Mouse (Mus musculus) hindbrain, embryonic 12.5 days (tissue): ENCODE measurements around the gene Rab3gap2. TPM values are rescaled to one million over a fixed set of nuclear protein-coding genes. Genes with fewer than 3 reads are reported as not detected.

Experiments
- ATAC-seq: fragments of 200-750 bp; cut with Nextera tagmentation; 2 replicates; pipeline ENCODE4 v1.8.0; 2017; ENCODE audit warnings: moderate TSS enrichment; ENCODE audit not compliant: low FRiP score
- H3K27ac ChIP-seq: fragments of 300-500 bp; sonication (generic); 2 replicates; pipeline ENCODE4 v1.5.1; 2016; ENCODE audit warnings: mild to moderate bottlenecking
- H3K27me3 ChIP-seq: fragments of 300-500 bp; sonication (generic); 2 replicates; pipeline ENCODE4 v1.6.1; 2016; ENCODE audit warnings: mild to moderate bottlenecking
- H3K36me3 ChIP-seq: fragments of 300-500 bp; sonication (generic); 2 replicates; pipeline ENCODE4 v1.6.1; 2016; ENCODE audit warnings: mild to moderate bottlenecking
- H3K4me1 ChIP-seq: fragments of 300-500 bp; sonication (generic); 2 replicates; pipeline ENCODE4 v1.6.1; 2016
- H3K4me2 ChIP-seq: fragments of 300-500 bp; sonication (generic); replicated peaks from 2 replicates; pipeline ENCODE4 v1.6.1; 2016; ENCODE audit warnings: mild to moderate bottlenecking
- H3K4me3 ChIP-seq: fragments of 300-500 bp; sonication (generic); 2 replicates; pipeline ENCODE4 v1.5.1; 2016; ENCODE audit warnings: mild to moderate bottlenecking
- H3K9ac ChIP-seq: fragments of 300-500 bp; sonication (generic); 2 replicates; pipeline ENCODE4 v1.6.1; 2016; ENCODE audit warnings: mild to moderate bottlenecking, moderate library complexity
- H3K9me3 ChIP-seq: fragments of 300-500 bp; sonication (generic); replicated peaks from 2 replicates; pipeline ENCODE4 v1.6.1; 2016; ENCODE audit warnings: mild to moderate bottlenecking
- WGBS: fragments of 180-500 bp; shearing (Covaris S2); methylation state at CpG from one replicate; pipeline ENCODE4 v1.1.7; 2016; 5-methylcytosine and 5-hydroxymethylcytosine counted together
- polyA plus RNA-seq: library from polyadenylated mRNA; unstranded; fragments of >200 nt; fragmentation: Nextera tagmentation; extraction: Ambion mirVana; gene quantifications from 2 replicates; pipeline ENCODE4 v1.2.1, GENCODE M21; 2016

Gene Rab3gap2
- 27.4 and 28.7 TPM in 2 replicates for polyA plus RNA-seq

- peak; percentile 95 for ATAC-seq
- H3K4me1 ChIP-seq: peaks cover 31% of the 10 kb centered on the region
- peak within 1 kb of the TSS; percentile 84 for H3K4me3 ChIP-seq
- H3K9ac ChIP-seq: peak within 1 kb of the TSS; percentile 94
- under 1% methylated on average over 56 of the region's 57 CpGs for WGBS
- peak within 1 kb of the TSS; percentile 78 for H3K27ac ChIP-seq
- no peaks in the 10 kb centered on the region for H3K36me3 ChIP-seq
- H3K4me2 ChIP-seq: peak within 1 kb of the TSS; percentile 95
- no peaks in the 10 kb centered on the region for H3K9me3 ChIP-seq
- H3K27me3 ChIP-seq: no peaks in the 10 kb centered on the region
Observed at GRCm38 (mm10) chr1:185203909-185204661, at the start of gene Rab3gap2. TSS of gene Rab3gap2 (plus strand) at chr1:185204117.

- H3K36me3 ChIP-seq: no peaks in the 10 kb centered on the region
- H3K4me2 ChIP-seq: no peak overlapping the region
- no peaks in the 10 kb centered on the region for H3K4me1 ChIP-seq
- WGBS: 82% methylated on average over 5 of the region's 5 CpGs
- H3K27me3 ChIP-seq: no peaks in the 10 kb centered on the region
- H3K4me3 ChIP-seq: no peak overlapping the region
- H3K9ac ChIP-seq: no peak overlapping the region
- H3K27ac ChIP-seq: no peak overlapping the region
- ATAC-seq: no peak
- no peaks in the 10 kb centered on the region for H3K9me3 ChIP-seq
Observed at GRCm38 (mm10) chr1:185173641-185174040, 30.3 kb upstream of the Rab3gap2 start.

GRCm38 (mm10) chr1:185177860-185178259 lies 26.1 kb upstream of the Rab3gap2 start:
- no peak overlapping the region for H3K27ac ChIP-seq
- no peaks in the 10 kb centered on the region for H3K36me3 ChIP-seq
- no peak for ATAC-seq
- no peaks in the 10 kb centered on the region for H3K9me3 ChIP-seq
- WGBS: 89% methylated on average over 6 of the region's 6 CpGs
- H3K4me2 ChIP-seq: no peak overlapping the region
- no peaks in the 10 kb centered on the region for H3K27me3 ChIP-seq
- H3K4me3 ChIP-seq: no peak overlapping the region
- no peak overlapping the region for H3K9ac ChIP-seq
- H3K4me1 ChIP-seq: no peaks in the 10 kb centered on the region

- peaks cover 12% of the 10 kb centered on the region for H3K4me1 ChIP-seq
- H3K9ac ChIP-seq: 0 out of 2 replicates have a peak overlapping the region, but pooled peaks have one; percentile 18
- no peaks in the 10 kb centered on the region for H3K27me3 ChIP-seq
- H3K4me3 ChIP-seq: no peak overlapping the region
- no peaks in the 10 kb centered on the region for H3K36me3 ChIP-seq
- no peaks in the 10 kb centered on the region for H3K9me3 ChIP-seq
- H3K4me2 ChIP-seq: peak overlapping the region; percentile 20; the same call in 1 of the 2 replicates
- 25% methylated on average over 9 of the region's 9 CpGs for WGBS
- no peak for ATAC-seq
- no peak overlapping the region for H3K27ac ChIP-seq
Observed at GRCm38 (mm10) chr1:185183591-185184330, 20.2 kb upstream of the Rab3gap2 start.

GRCm38 (mm10) chr1:185185556-185185955 lies 18.4 kb upstream of the Rab3gap2 start:
- ATAC-seq: 0 out of 2 replicates have a peak, but pooled peaks have one; percentile 16
- H3K9ac ChIP-seq: no peak overlapping the region
- H3K27me3 ChIP-seq: no peaks in the 10 kb centered on the region
- H3K27ac ChIP-seq: no peak overlapping the region
- H3K4me2 ChIP-seq: no peak overlapping the region
- 53% methylated on average over 9 of the region's 9 CpGs for WGBS
- no peak overlapping the region for H3K4me3 ChIP-seq
- no peaks in the 10 kb centered on the region for H3K36me3 ChIP-seq
- H3K4me1 ChIP-seq: peaks cover 12% of the 10 kb centered on the region
- H3K9me3 ChIP-seq: no peaks in the 10 kb centered on the region

GRCm38 (mm10) chr1:185187135-185187785 lies 16.7 kb upstream of the Rab3gap2 start:
- WGBS: 68% methylated on average over 13 of the region's 13 CpGs
- H3K4me1 ChIP-seq: peaks cover 12% of the 10 kb centered on the region
- no peak for ATAC-seq

GRCm38 (mm10) chr1:185189901-185190300 lies 14.0 kb upstream of the Rab3gap2 start:
- no peak overlapping the region for H3K27ac ChIP-seq
- no peak for ATAC-seq
- no peaks in the 10 kb centered on the region for H3K36me3 ChIP-seq
- WGBS: 95% methylated on average over 9 of the region's 9 CpGs
- H3K4me3 ChIP-seq: no peak overlapping the region
- no peak overlapping the region for H3K4me2 ChIP-seq
- peaks cover 4% of the 10 kb centered on the region; the same call in 1 of the 2 replicates for H3K4me1 ChIP-seq
- H3K9ac ChIP-seq: no peak overlapping the region
- H3K9me3 ChIP-seq: no peaks in the 10 kb centered on the region
- no peaks in the 10 kb centered on the region for H3K27me3 ChIP-seq

More at GRCm38 (mm10) chr1:185187135-185187785, 16.7 kb upstream of the Rab3gap2 start:
- Histone ChIP-seq H3K9me3 (no peaks in the 10 kb centered on the region), H3K9ac (no peak overlapping the region), H3K27me3 (no peaks in the 10 kb centered on the region), H3K4me2 (no peak overlapping the region), H3K27ac (no peak overlapping the region), H3K4me3 (no peak overlapping the region), H3K36me3 (no peaks in the 10 kb centered on the region)

- H3K4me2 ChIP-seq: no peak overlapping the region
- H3K9me3 ChIP-seq: no peaks in the 10 kb centered on the region
- no peak overlapping the region for H3K27ac ChIP-seq
- 77% methylated on average over 8 of the region's 8 CpGs for WGBS
- ATAC-seq: no peak
- H3K4me3 ChIP-seq: no peak overlapping the region
- no peaks in the 10 kb centered on the region for H3K4me1 ChIP-seq
- no peak overlapping the region for H3K9ac ChIP-seq
- no peaks in the 10 kb centered on the region for H3K27me3 ChIP-seq
- no peaks in the 10 kb centered on the region for H3K36me3 ChIP-seq
Observed at GRCm38 (mm10) chr1:185192087-185192486, 11.8 kb upstream of the Rab3gap2 start.

GRCm38 (mm10) chr1:185193509-185193908 lies 10.4 kb upstream of the Rab3gap2 start:
- 0 out of 2 replicates have a peak, but pooled peaks have one; percentile 40 for ATAC-seq
- Histone ChIP-seq H3K4me3 (no peak overlapping the region), H3K9me3 (no peaks in the 10 kb centered on the region), H3K4me1 (no peaks in the 10 kb centered on the region), H3K4me2 (0 out of 2 replicates have a peak overlapping the region, but pooled peaks have one; percentile 26), H3K36me3 (no peaks in the 10 kb centered on the region), H3K9ac (no peak overlapping the region), H3K27me3 (no peaks in the 10 kb centered on the region), H3K27ac (no peak overlapping the region)
- 5% methylated on average over 10 of the region's 10 CpGs for WGBS

GRCm38 (mm10) chr1:185196323-185196722 lies 7.6 kb upstream of the Rab3gap2 start:
- Histone ChIP-seq H3K9ac (no peak overlapping the region), H3K27ac (no peak overlapping the region), H3K27me3 (no peaks in the 10 kb centered on the region), H3K4me2 (no peak overlapping the region), H3K9me3 (no peaks in the 10 kb centered on the region), H3K4me1 (peaks cover 6% of the 10 kb centered on the region; the same call in 1 of the 2 replicates), H3K36me3 (no peaks in the 10 kb centered on the region), H3K4me3 (no peak overlapping the region)
- WGBS: 71% methylated on average over 3 of the region's 3 CpGs
- no peak for ATAC-seq

GRCm38 (mm10) chr1:185200571-185201395 lies 3.1 kb upstream of the Rab3gap2 start:
- H3K4me1 ChIP-seq: peaks cover 26% of the 10 kb centered on the region
- no peaks in the 10 kb centered on the region for H3K9me3 ChIP-seq
- WGBS: 37% methylated on average over 22 of the region's 22 CpGs
- H3K9ac ChIP-seq: no peak overlapping the region
- no peak for ATAC-seq
- no peak overlapping the region for H3K4me3 ChIP-seq
- H3K27me3 ChIP-seq: no peaks in the 10 kb centered on the region
- peak overlapping the region; percentile 58 for H3K27ac ChIP-seq
- H3K36me3 ChIP-seq: no peaks in the 10 kb centered on the region
- peak overlapping the region; percentile 34; the same call in 1 of the 2 replicates for H3K4me2 ChIP-seq
